Mouse (Mus musculus): ENCODE data around the gene Maml2. TPM values are rescaled to one million over a fixed set of nuclear protein-coding genes. Genes with fewer than 3 reads are reported as not detected.

Gene Maml2
- polyA plus RNA-seq, 1 experiment, result 0.02 TPM

DNA sequence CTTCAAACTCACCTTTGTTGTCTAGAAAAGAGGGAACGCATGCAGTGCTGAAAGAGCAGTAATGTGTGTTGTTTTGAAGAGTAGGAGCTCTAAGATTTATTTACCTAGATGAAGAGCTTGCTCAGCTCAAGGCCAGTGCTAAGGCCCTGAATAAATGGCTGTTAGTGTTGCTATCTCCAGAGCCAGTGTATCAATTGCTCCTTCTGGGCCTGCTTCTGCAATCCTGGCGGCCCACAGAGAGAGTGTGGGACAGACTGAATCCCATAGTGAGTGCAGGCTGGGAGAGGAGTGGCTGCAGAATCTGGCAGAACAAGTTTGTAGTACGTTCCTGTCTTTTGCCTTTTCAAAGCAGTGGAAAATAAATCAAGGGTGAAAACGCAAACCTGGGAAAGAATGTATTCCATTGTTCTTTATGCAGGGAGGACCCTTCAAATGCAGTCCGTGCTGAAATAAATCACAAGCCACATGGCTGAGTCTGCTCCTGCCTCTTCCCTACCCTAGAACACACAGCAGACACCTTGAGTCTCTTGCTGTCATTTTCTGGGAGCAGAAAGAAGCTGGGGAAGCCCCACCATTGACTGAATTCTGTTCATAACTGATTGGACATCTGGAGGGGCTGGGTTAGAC is 318.7 kb downstream of the Maml2 start:
- H3K4me3 ChIP-seq (replicated peaks), result no peak overlapping the region
- no peak for TF ChIP-seq GATA1 (IDR thresholded peaks at IDR 0.05; ENCODE audit: low read length)
- no peaks in the 10 kb centered on the region for H3K4me1 ChIP-seq (ENCODE audit: control insufficient read depth)
- no peaks in the 10 kb centered on the region for H3K36me3 ChIP-seq (ENCODE audit: control insufficient read depth)
- H3K9me3 ChIP-seq (ENCODE audit: control insufficient read depth, low read length), result no peaks in the 10 kb centered on the region
- no peaks in the 10 kb centered on the region for H3K27me3 ChIP-seq (ENCODE audit: control insufficient read depth)

DNA sequence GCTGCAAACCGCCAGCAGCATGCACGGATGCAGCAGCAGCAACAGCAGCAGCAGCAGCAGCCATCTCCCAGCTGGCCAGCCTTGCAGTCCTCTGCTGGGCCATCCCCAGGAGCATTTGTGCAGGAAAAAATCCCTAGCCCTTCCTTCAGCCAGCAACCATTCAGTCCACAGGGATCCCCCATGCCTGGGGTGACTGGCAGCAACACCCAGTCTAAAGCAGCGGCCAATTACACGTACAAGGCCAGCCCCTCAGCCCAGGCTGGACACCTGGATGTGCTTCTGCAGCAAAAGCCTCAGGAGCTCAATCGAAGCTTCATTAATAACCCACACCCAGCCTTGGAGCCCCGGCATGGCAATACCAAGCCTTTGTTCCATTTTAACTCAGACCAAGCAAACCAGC is 323.0 kb downstream of the Maml2 start:
- Histone ChIP-seq H3K27me3 (ENCODE audit: control insufficient read depth) (no peaks in the 10 kb centered on the region), H3K36me3 (ENCODE audit: control insufficient read depth) (no peaks in the 10 kb centered on the region), H3K9me3 (ENCODE audit: control insufficient read depth, low read length) (no peaks in the 10 kb centered on the region), H3K4me3 (replicated peaks) (no peak overlapping the region), H3K4me1 (ENCODE audit: control insufficient read depth) (no peaks in the 10 kb centered on the region)
- TF ChIP-seq GATA1 (IDR thresholded peaks at IDR 0.05; ENCODE audit: low read length) (no peak), TAL1 (IDR thresholded peaks at IDR 0.05; ENCODE audit: low read length) (no peak)

DNA sequence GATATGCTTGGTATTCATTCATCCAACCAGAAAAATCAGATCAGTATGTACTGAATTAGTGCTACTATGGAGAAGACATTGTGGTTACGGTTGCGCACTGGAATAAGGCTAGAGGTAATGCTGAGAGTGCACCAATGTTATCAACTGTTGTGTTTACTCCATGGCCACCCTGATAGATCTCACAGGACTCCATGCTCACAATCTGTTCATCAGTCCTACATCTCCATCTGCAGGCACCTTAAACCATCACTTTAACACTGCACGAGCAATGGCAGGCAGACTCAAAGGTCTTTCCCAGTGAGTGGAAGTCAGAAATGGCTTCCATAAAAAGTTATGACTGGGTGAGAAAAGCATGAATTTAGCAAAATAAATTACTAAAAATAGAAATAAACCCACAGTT is 324.2 kb downstream of the Maml2 start:
- Histone ChIP-seq H3K4me3 (replicated peaks) (no peak overlapping the region), H3K27me3 (ENCODE audit: control insufficient read depth) (no peaks in the 10 kb centered on the region), H3K4me1 (ENCODE audit: control insufficient read depth) (no peaks in the 10 kb centered on the region), H3K9me3 (ENCODE audit: control insufficient read depth, low read length) (no peaks in the 10 kb centered on the region), H3K36me3 (ENCODE audit: control insufficient read depth) (no peaks in the 10 kb centered on the region)
- no peak for TF ChIP-seq TAL1 (IDR thresholded peaks at IDR 0.05; ENCODE audit: low read length)
- TF ChIP-seq GATA1 (IDR thresholded peaks at IDR 0.05; ENCODE audit: low read length), result no peak

DNA sequence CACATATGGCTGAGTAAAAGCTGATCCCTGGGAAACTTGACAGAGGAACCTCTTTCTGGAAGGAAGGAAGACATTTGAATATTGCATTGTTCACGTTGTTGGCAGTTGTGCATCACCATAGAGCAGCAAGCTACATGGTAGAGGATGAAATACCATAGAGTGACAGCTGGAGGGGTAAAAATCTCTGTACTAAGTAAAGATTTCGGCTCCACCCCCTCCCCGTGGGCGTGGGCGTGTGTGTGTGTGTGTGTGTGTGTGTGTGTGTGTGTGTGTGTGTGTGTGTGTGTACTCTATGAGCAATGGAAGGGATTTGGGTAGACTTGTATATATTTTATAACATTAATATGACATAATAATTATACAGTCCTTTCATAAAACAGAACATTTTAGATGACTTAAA is 324.7 kb downstream of the Maml2 start:
- Histone ChIP-seq H3K9me3 (ENCODE audit: control insufficient read depth, low read length) (no peaks in the 10 kb centered on the region), H3K4me3 (replicated peaks) (no peak overlapping the region), H3K36me3 (ENCODE audit: control insufficient read depth) (no peaks in the 10 kb centered on the region), H3K27me3 (ENCODE audit: control insufficient read depth) (no peaks in the 10 kb centered on the region), H3K4me1 (ENCODE audit: control insufficient read depth) (no peaks in the 10 kb centered on the region)
- TF ChIP-seq GATA1 (IDR thresholded peaks at IDR 0.05; ENCODE audit: low read length) (no peak), TAL1 (IDR thresholded peaks at IDR 0.05; ENCODE audit: low read length) (no peak)

DNA sequence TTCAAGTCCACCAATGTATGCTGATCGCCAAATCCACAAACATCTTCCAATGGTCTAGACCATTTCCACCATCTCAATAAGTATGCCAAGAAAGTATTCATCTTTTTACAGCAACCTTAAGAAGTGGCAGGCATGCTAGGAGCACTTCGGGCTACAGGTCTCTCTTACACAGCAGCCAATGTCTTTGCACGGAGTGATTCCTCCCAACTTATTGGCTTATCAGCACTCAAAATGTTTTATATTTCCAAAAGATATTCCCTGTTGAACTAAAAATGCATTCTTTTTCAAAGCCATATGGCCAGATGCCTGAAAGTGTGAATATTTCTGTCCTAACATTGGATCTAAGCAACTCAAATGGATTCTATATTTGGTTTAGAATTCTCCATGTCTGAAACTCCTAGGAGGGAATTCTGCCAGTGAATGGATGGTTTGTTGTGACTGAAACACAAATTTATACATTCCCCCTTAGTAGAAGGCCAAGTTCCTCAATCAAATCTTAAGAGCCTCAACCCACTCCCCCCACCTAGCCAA is 326.2 kb downstream of the Maml2 start:
- TF ChIP-seq GATA1 (IDR thresholded peaks at IDR 0.05; ENCODE audit: low read length) (no peak), TAL1 (IDR thresholded peaks at IDR 0.05; ENCODE audit: low read length) (no peak)
- H3K4me3 ChIP-seq (replicated peaks), result no peak overlapping the region

DNA sequence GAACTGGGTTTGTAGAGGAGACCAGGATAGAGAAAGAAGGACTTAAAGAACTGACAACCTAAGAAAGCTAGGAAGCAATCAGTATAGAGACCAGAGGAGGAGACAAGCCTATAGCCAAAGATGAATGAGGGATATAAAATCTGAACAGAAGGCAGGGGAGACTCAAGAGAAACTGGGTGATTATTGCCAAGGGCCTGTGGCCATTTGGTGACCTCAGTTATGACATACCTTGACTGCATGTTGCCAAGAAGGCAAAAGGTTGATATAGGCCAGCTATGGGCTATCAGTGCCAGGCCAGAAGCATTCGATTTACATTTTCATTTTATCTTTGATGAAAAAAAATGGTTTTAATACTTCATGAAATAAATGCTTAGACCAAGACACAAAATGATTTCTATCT is 327.0 kb downstream of the Maml2 start:
- Histone ChIP-seq H3K4me3 (replicated peaks) (no peak overlapping the region), H3K36me3 (ENCODE audit: control insufficient read depth) (no peaks in the 10 kb centered on the region), H3K27me3 (ENCODE audit: control insufficient read depth) (no peaks in the 10 kb centered on the region), H3K4me1 (ENCODE audit: control insufficient read depth) (no peaks in the 10 kb centered on the region), H3K9me3 (ENCODE audit: control insufficient read depth, low read length) (no peaks in the 10 kb centered on the region)
- TF ChIP-seq TAL1 (IDR thresholded peaks at IDR 0.05; ENCODE audit: low read length), result no peak
- TF ChIP-seq GATA1 (IDR thresholded peaks at IDR 0.05; ENCODE audit: low read length), result no peak

More for the DNA sequence above, 326.2 kb downstream of the Maml2 start:
- no peaks in the 10 kb centered on the region for H3K36me3 ChIP-seq (ENCODE audit: control insufficient read depth)
- no peaks in the 10 kb centered on the region for H3K9me3 ChIP-seq (ENCODE audit: control insufficient read depth, low read length)
- no peaks in the 10 kb centered on the region for H3K4me1 ChIP-seq (ENCODE audit: control insufficient read depth)
- no peaks in the 10 kb centered on the region for H3K27me3 ChIP-seq (ENCODE audit: control insufficient read depth)

DNA sequence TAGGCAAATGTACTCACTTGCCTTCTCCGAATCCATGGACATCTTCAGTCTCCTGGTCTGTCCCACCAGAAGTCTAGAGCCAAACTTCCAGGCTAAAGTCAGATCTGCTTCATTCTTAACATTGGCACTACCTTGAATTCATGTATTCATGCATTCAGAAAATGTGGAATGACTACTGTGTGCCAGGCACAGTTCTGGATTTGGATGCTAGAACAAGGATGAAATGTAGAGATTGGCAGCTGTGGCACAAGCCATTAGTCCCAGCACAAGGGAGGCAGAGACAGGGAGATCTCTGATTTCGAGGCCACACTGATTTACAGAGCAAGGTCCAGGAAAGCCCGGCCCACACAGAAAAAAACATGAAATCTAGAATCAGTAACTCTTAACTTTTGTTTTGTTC is 327.5 kb downstream of the Maml2 start:
- no peak for TF ChIP-seq GATA1 (IDR thresholded peaks at IDR 0.05; ENCODE audit: low read length)
- TF ChIP-seq TAL1 (IDR thresholded peaks at IDR 0.05; ENCODE audit: low read length), result no peak
- no peaks in the 10 kb centered on the region for H3K27me3 ChIP-seq (ENCODE audit: control insufficient read depth)
- H3K4me3 ChIP-seq (replicated peaks), result no peak overlapping the region
- H3K4me1 ChIP-seq (ENCODE audit: control insufficient read depth), result no peaks in the 10 kb centered on the region
- no peaks in the 10 kb centered on the region for H3K9me3 ChIP-seq (ENCODE audit: control insufficient read depth, low read length)
- H3K36me3 ChIP-seq (ENCODE audit: control insufficient read depth), result no peaks in the 10 kb centered on the region

DNA sequence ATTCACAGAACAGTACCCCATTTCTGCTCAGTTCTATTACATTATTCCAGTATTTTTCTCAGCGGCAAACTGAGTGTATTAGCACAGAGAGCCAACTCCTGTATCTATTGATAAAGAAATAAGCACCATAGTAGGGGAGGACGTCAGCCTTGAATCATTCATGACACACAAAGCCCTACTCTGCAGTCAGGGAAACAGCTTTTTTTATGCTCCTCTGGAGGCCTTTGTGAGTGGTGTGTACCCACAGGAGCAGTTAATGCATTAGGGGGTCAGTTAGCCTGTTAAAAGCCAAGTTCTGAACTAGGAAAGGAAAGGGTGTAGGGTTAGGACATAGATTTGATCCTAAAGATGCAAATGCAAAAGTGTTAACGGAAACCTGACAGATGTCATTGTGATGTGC is 328.7 kb downstream of the Maml2 start:
- no peaks in the 10 kb centered on the region for H3K36me3 ChIP-seq (ENCODE audit: control insufficient read depth)
- no peak overlapping the region for H3K4me3 ChIP-seq (replicated peaks)
- H3K9me3 ChIP-seq (ENCODE audit: control insufficient read depth, low read length), result no peaks in the 10 kb centered on the region
- H3K4me1 ChIP-seq (ENCODE audit: control insufficient read depth), result no peaks in the 10 kb centered on the region
- no peak for TF ChIP-seq GATA1 (IDR thresholded peaks at IDR 0.05; ENCODE audit: low read length)
- no peak for TF ChIP-seq TAL1 (IDR thresholded peaks at IDR 0.05; ENCODE audit: low read length)
- no peaks in the 10 kb centered on the region for H3K27me3 ChIP-seq (ENCODE audit: control insufficient read depth)

DNA sequence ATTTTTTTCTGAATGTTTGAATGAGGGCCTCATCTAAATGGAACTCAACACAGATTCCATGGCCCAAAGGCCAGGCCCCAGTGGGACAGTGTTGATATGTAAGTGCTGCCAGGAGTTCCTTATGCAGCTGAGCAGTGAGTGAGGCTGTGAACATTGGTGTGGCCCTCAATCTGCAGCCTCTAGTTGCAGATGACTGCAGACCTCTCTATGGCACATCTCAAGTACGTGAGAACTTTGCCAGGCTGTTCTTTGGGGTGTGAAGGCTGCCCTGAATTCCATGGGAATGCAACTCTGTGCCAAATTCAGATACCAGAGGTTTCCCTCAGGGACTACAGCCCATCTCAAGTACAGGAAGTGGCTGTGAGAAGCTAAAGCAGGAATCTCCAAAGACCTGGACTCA is 335.6 kb downstream of the Maml2 start:
- TF ChIP-seq TAL1 (IDR thresholded peaks at IDR 0.05; ENCODE audit: low read length) (no peak), GATA1 (IDR thresholded peaks at IDR 0.05; ENCODE audit: low read length) (no peak)

DNA sequence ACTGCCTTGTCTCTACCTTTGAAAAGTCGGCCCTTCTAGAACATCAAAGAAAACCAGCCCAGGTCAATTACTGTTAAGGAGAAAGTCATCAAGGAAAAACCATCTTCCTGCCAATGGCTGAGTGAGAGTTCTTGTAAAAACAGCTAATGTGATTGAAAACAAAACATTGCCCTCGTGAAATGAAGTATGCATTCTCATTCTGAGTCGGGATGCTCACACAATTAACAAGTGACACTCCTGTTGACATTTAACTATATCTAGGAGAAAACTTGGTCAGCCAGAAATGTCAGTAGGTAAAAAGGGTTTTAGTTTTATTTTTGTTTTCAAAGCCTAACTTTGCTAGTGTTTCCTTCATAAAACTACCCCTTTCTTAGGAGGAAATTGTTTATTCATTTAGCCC is 341.9 kb downstream of the Maml2 start:
- no peaks in the 10 kb centered on the region for H3K9me3 ChIP-seq (ENCODE audit: control insufficient read depth, low read length)
- no peaks in the 10 kb centered on the region for H3K4me1 ChIP-seq (ENCODE audit: control insufficient read depth)
- TF ChIP-seq TAL1 (IDR thresholded peaks at IDR 0.05; ENCODE audit: low read length) (no peak), GATA1 (IDR thresholded peaks at IDR 0.05; ENCODE audit: low read length) (no peak)
- H3K4me3 ChIP-seq (replicated peaks), result no peak overlapping the region
- H3K36me3 ChIP-seq (ENCODE audit: control insufficient read depth), result no peaks in the 10 kb centered on the region
- no peaks in the 10 kb centered on the region for H3K27me3 ChIP-seq (ENCODE audit: control insufficient read depth)

More for the DNA sequence above, 335.6 kb downstream of the Maml2 start:
- Histone ChIP-seq H3K36me3 (ENCODE audit: control insufficient read depth) (no peaks in the 10 kb centered on the region), H3K9me3 (ENCODE audit: control insufficient read depth, low read length) (no peaks in the 10 kb centered on the region), H3K27me3 (ENCODE audit: control insufficient read depth) (no peaks in the 10 kb centered on the region), H3K4me3 (replicated peaks) (no peak overlapping the region), H3K4me1 (ENCODE audit: control insufficient read depth) (no peaks in the 10 kb centered on the region)
